Mouse (Mus musculus): ENCODE data around the gene Sf3b3. TPM values are rescaled to one million over a fixed set of nuclear protein-coding genes. Genes with fewer than 3 reads are reported as not detected.

The Sf3b3 gene
- 10 to 100 TPM; 60.0 to 63.3 TPM for total RNA-seq (2023)

DNA sequence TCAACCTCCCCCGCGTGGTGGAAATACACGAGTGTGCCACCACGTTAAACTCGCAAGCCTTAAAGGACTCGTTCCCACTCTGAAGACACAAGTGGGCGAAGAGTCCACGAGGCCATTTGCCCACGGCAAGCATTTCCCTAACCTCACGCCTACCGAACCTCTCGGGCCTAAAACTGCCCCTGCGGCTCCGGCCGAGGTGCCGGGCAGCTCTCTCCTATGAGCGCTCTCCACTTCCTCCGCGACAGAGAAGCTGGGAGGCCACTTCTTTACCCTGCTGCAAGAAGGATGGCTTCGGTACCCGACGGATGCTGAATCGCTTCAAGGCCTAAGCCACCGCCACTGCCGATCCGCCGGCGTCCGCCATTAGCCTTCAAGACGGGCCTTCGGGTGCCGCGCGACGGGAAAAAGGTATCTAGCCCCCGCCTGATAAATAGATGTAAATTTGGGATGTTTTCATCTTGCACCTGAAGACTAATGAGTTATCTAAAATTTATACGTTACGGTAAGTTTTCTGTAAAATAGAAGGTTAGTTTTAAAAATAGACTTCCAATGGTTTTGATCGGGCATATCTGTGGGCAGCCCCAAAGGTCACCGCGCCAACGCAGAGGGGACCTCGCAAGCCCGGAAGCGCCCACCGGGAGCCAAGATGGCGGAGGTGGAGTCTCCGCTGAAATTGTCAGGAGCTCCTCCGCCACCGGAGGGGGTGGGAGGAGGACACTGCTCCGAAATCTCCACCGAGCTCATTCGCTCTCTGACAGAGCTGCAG lies at the start of gene Sf3b3, which contains the start of gene Cog4:
Gene Sf3b3 (minus strand): TSS at position 383 of the 766 bp plus-strand sequence.
Gene Cog4 (plus strand): TSS at position 196 of the 766 bp plus-strand sequence.

DNA sequence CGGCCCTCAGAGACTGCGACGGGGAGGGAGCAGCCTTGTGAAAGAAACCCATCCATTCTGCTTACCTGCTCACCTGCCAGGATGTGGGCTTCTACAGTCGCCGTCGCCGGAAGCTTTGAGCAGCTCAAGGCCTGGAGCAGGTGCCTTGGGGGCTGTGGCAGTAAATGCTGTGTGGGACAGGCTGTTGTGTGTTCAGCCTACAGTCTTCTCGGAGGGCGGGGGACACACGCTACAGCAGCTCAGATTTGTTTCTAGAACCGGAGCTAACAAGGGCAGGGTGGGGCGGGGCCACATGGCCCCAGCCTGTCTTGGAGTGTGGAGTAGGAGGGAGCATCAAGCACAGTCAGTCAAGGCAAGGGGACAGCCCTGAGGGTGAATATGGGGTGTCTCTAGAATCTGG lies 40.9 kb downstream of the Sf3b3 start, which contains the start of gene Il34:
Gene Il34 (minus strand): TSS at position 256 of the 400 bp plus-strand sequence.

Other genes starting within 250 kb of the Sf3b3 start
- 10 to 100 TPM; 34.2 to 34.5 TPM for gene Vac14, start 228.2 kb downstream of the Sf3b3 start, total RNA-seq (2023)
- under 1 TPM; 0.86 to 0.92 TPM for gene Mtss1l, start 125.3 kb downstream of the Sf3b3 start, total RNA-seq (2023)
- not detected for gene Il34, start 40.9 kb downstream of the Sf3b3 start, total RNA-seq (2023)
- gene Cog4, start 187 bp downstream of the Sf3b3 start, total RNA-seq (2023) = 10 to 100 TPM; 46.3 to 52.9 TPM
- 1 to 10 TPM; 8.2 to 8.5 TPM for gene Fuk, start 55.7 kb upstream of the Sf3b3 start, total RNA-seq (2023)
- 10 to 100 TPM; 37.8 to 49.0 TPM for gene St3gal2, start 73.1 kb upstream of the Sf3b3 start, total RNA-seq (2023)
- gene Ddx19a, start 151.0 kb upstream of the Sf3b3 start, total RNA-seq (2023) = 10 to 100 TPM; 30.1 to 37.6 TPM
- 1 to 10 TPM; 6.0 to 6.4 TPM for gene Ddx19b, start 185.0 kb upstream of the Sf3b3 start, total RNA-seq (2023)
- gene Aars, start 186.4 kb upstream of the Sf3b3 start, total RNA-seq (2023) = 10 to 100 TPM; 21.2 to 26.7 TPM
- gene Exosc6, start 209.6 kb upstream of the Sf3b3 start, total RNA-seq (2023) = 1 to 10 TPM; 1.2 to 2.1 TPM
- not detected for gene Clec18a, start 245.6 kb upstream of the Sf3b3 start, total RNA-seq (2023)
- gene Pdpr, start 247.8 kb upstream of the Sf3b3 start, total RNA-seq (2023) = 10 to 100 TPM; 11.4 to 15.0 TPM

Measured in neutrophil, adult 83 days (primary cell).